Mouse (Mus musculus): Measurements from ENCODE around the gene Oas3.
"Not testable (repeated sequence)": the region's sequence is repeated elsewhere in the genome, so short reads cannot be mapped to it uniquely, and the experiment has no call there.

GRCm38 (mm10) chr5:120795480-120796034 is 18.1 kb upstream of the Oas3 start, which contains the start of gene Oas1e:
- not testable (repeated sequence) for TF ChIP-seq CTCF (conservative IDR thresholded peaks at IDR 0.05; ENCODE audit: insufficient read depth, insufficient read length, low read depth, low read length); POLR2A (IDR thresholded peaks at IDR 0.05; ENCODE audit: low read depth, low read length)

All from kidney, adult 2 months (tissue).